Mouse (Mus musculus): ENCODE data around the gene Rap1b.
"Not testable (repeated sequence)": the region's sequence is repeated elsewhere in the genome, so short reads cannot be mapped to it uniquely, and the experiment has no call there.

The Rap1b gene

GRCm38 (mm10) chr10:117845597-117846259, at the start of gene Rap1b:
Gene Rap1b (minus strand): TSS chr10:117846035.
- DNase-seq (ENCODE audit: low spot score in 2 of 2) = peak; percentile 92 to 96

GRCm38 (mm10) chr10:117895186-117895585, 49.4 kb upstream of the Rap1b start:
- no peak for DNase-seq (ENCODE audit: low spot score in 2 of 2)

- DNase-seq (ENCODE audit: low spot score in 2 of 2) = no peak
These were observed 48.5 kb upstream of the Rap1b start for GRCm38 (mm10) chr10:117894114-117895035.

GRCm38 (mm10) chr10:117893128-117893527, 47.3 kb upstream of the Rap1b start:
- not testable (repeated sequence) for DNase-seq (ENCODE audit: low spot score in 2 of 2)

GRCm38 (mm10) chr10:117891327-117891726, 45.5 kb upstream of the Rap1b start:
- no peak for DNase-seq (ENCODE audit: low spot score in 2 of 2)

- no peak for DNase-seq (ENCODE audit: low spot score in 2 of 2)
These were observed 43.0 kb upstream of the Rap1b start for GRCm38 (mm10) chr10:117888822-117889221.

GRCm38 (mm10) chr10:117885358-117885757, 39.5 kb upstream of the Rap1b start:
- no peak for DNase-seq (ENCODE audit: low spot score in 2 of 2)

- no peak for DNase-seq (ENCODE audit: low spot score in 2 of 2)
These were observed 38.9 kb upstream of the Rap1b start for GRCm38 (mm10) chr10:117884760-117885159.

- no peak for DNase-seq (ENCODE audit: low spot score in 2 of 2)
These were observed 37.6 kb upstream of the Rap1b start for GRCm38 (mm10) chr10:117883438-117883837.

GRCm38 (mm10) chr10:117878628-117879027, 32.8 kb upstream of the Rap1b start:
- no peak for DNase-seq (ENCODE audit: low spot score in 2 of 2)

- DNase-seq (ENCODE audit: low spot score in 2 of 2) = no peak
These were observed 31.0 kb upstream of the Rap1b start for GRCm38 (mm10) chr10:117876801-117877200.

GRCm38 (mm10) chr10:117876400-117876799, 30.6 kb upstream of the Rap1b start:
- DNase-seq (ENCODE audit: low spot score in 2 of 2) = no peak

GRCm38 (mm10) chr10:117874936-117875335, 29.1 kb upstream of the Rap1b start:
- DNase-seq (ENCODE audit: low spot score in 2 of 2) = peak; percentile 30

- DNase-seq (ENCODE audit: low spot score in 2 of 2) = no peak
These were observed 28.1 kb upstream of the Rap1b start for GRCm38 (mm10) chr10:117873952-117874351.

- DNase-seq (ENCODE audit: low spot score in 2 of 2) = no peak
These were observed 26.6 kb upstream of the Rap1b start for GRCm38 (mm10) chr10:117872468-117872867.

- DNase-seq (ENCODE audit: low spot score in 2 of 2) = no peak
These were observed 21.5 kb upstream of the Rap1b start for GRCm38 (mm10) chr10:117867301-117867700.

- no peak for DNase-seq (ENCODE audit: low spot score in 2 of 2)
These were observed 20.8 kb upstream of the Rap1b start for GRCm38 (mm10) chr10:117866641-117867040.

GRCm38 (mm10) chr10:117864695-117865094, 18.9 kb upstream of the Rap1b start:
- no peak for DNase-seq (ENCODE audit: low spot score in 2 of 2)

GRCm38 (mm10) chr10:117864251-117864650, 18.4 kb upstream of the Rap1b start:
- DNase-seq (ENCODE audit: low spot score in 2 of 2) = no peak

- no peak for DNase-seq (ENCODE audit: low spot score in 2 of 2)
These were observed 16.3 kb upstream of the Rap1b start for GRCm38 (mm10) chr10:117862014-117862580.

- DNase-seq (ENCODE audit: low spot score in 2 of 2) = peak in 1 of 2 experiments; percentile 24
These were observed 15.1 kb upstream of the Rap1b start for GRCm38 (mm10) chr10:117860958-117861357.

GRCm38 (mm10) chr10:117860361-117860760, 14.5 kb upstream of the Rap1b start:
- DNase-seq (ENCODE audit: low spot score in 2 of 2) = no peak

All from frontal cortex, postnatal 10 days (tissue).